Mouse (Mus musculus) limb, embryonic 14.5 days (tissue): ENCODE measurements around the gene Tnrc6b. TPM values are rescaled to one million over a fixed set of nuclear protein-coding genes. Genes with fewer than 3 reads are reported as not detected.
"Not testable (repeated sequence)": the region's sequence is repeated elsewhere in the genome, so short reads cannot be mapped to it uniquely, and the experiment has no call there.

Experiments
- ATAC-seq: fragments of 200-750 bp; cut with Nextera tagmentation; 2 replicates; pipeline ENCODE4 v1.8.0; 2017; ENCODE audit warnings: low read depth, moderate number of reproducible peaks, moderate TSS enrichment; ENCODE audit not compliant: low FRiP score
- DNase-seq: peaks from one replicate; pipeline ENCODE4 v3.0.0-alpha.2; 2015; ENCODE audit warnings: low spot score
- H3K27ac ChIP-seq: fragments of 300-500 bp; sonication (generic); replicated peaks from 2 replicates; pipeline ENCODE4 v1.5.1; 2014; ENCODE audit warnings: low read depth, mild to moderate bottlenecking, low read length, moderate library complexity, mixed read lengths
- H3K27me3 ChIP-seq: fragments of 300-500 bp; sonication (generic); 2 replicates; pipeline ENCODE4 v1.6.1; 2014; ENCODE audit warnings: low read length, mixed read lengths; ENCODE audit not compliant: control insufficient read depth, insufficient read depth
- H3K36me3 ChIP-seq: fragments of 300-500 bp; sonication (generic); 2 replicates; pipeline ENCODE4 v1.6.1; 2014; ENCODE audit warnings: mild to moderate bottlenecking, low read length, moderate library complexity, mixed read lengths; ENCODE audit not compliant: control insufficient read depth, insufficient read depth
- H3K4me1 ChIP-seq: fragments of 300-500 bp; sonication (generic); 2 replicates; pipeline ENCODE4 v1.6.1; 2014; ENCODE audit warnings: antibody characterized with exemption, low read length, mixed read lengths; ENCODE audit not compliant: control insufficient read depth, insufficient read depth
- H3K4me2 ChIP-seq: fragments of 300-500 bp; sonication (generic); replicated peaks from 2 replicates; pipeline ENCODE4 v1.6.1; 2014; ENCODE audit warnings: low read depth, mild to moderate bottlenecking, low read length, moderate library complexity; ENCODE audit not compliant: severe bottlenecking
- H3K4me3 ChIP-seq: fragments of 300-500 bp; sonication (generic); replicated peaks from 2 replicates; pipeline ENCODE4 v1.5.1; 2014; ENCODE audit warnings: low read length
- H3K9ac ChIP-seq: fragments of 300-500 bp; sonication (generic); 2 replicates; pipeline ENCODE4 v1.6.1; 2014; ENCODE audit warnings: mild to moderate bottlenecking, low read depth, low read length, moderate library complexity; ENCODE audit not compliant: severe bottlenecking
- H3K9me3 ChIP-seq: fragments of 300-500 bp; sonication (generic); 2 replicates; pipeline ENCODE4 v1.6.1; 2016; ENCODE audit warnings: low read length; ENCODE audit not compliant: control insufficient read depth
- POLR2A ChIP-seq: fragments of 200-500 bp; IDR thresholded peaks from 2 replicates; pipeline ENCODE4 v1.8.0; 2012; ENCODE audit warnings: inconsistent platforms, mild to moderate bottlenecking, moderate library complexity, borderline replicate concordance; ENCODE audit not compliant: insufficient read depth, insufficient read length; ENCODE audit errors: extremely low read depth
- WGBS: fragments of 180-500 bp; shearing (Covaris S2); extraction: QIAGEN DNeasy Blood & Tissue Kit; methylation state at CpG from one replicate; pipeline ENCODE4 v1.1.7; 2014; 5-methylcytosine and 5-hydroxymethylcytosine counted together
- polyA plus RNA-seq, 2 experiments: library from polyadenylated mRNA; depleted of rRNA in 1 of 2; stranded (reverse) in 1 of 2; unstranded in 1 of 2; fragments of >200 nt; fragmentation: Nextera tagmentation in 1 of 2; extraction: Ambion mirVana in 1 of 2; gene quantifications; 2 replicates each; pipeline versions ENCODE4 v1.2.1 to v1.2.3; 2012 to 2014

Tnrc6b gene
- polyA plus RNA-seq, 2 experiments, result 12.5 to 15.8 TPM

GRCm38 (mm10) chr15:80899806-80900205 lies 188.7 kb downstream of the Tnrc6b start:
- no peak for ATAC-seq
- H3K36me3 ChIP-seq, result peaks cover 95% of the 10 kb centered on the region
- H3K9me3 ChIP-seq, result no peaks in the 10 kb centered on the region
- H3K4me1 ChIP-seq, result no peaks in the 10 kb centered on the region
- no peak for TF ChIP-seq POLR2A
- no peak overlapping the region for H3K9ac ChIP-seq
- 90% methylated on average over 2 of the region's 2 CpGs for WGBS
- H3K4me2 ChIP-seq, result no peak overlapping the region
- H3K27me3 ChIP-seq, result no peaks in the 10 kb centered on the region
- no peak overlapping the region for H3K27ac ChIP-seq
- H3K4me3 ChIP-seq, result no peak overlapping the region
- DNase-seq, result no peak

- Histone ChIP-seq H3K27me3 (no peaks in the 10 kb centered on the region), H3K27ac (no peak overlapping the region), H3K4me2 (no peak overlapping the region), H3K4me3 (no peak overlapping the region), H3K9ac (no peak overlapping the region), H3K4me1 (no peaks in the 10 kb centered on the region), H3K9me3 (no peaks in the 10 kb centered on the region), H3K36me3 (peaks cover 94% of the 10 kb centered on the region)
- 93% methylated on average over 6 of the region's 6 CpGs for WGBS
- ATAC-seq (no peak), DNase-seq (no peak)
- TF ChIP-seq POLR2A, result no peak
Measured at GRCm38 (mm10) chr15:80901806-80902513, 190.8 kb downstream of the Tnrc6b start.

DNA sequence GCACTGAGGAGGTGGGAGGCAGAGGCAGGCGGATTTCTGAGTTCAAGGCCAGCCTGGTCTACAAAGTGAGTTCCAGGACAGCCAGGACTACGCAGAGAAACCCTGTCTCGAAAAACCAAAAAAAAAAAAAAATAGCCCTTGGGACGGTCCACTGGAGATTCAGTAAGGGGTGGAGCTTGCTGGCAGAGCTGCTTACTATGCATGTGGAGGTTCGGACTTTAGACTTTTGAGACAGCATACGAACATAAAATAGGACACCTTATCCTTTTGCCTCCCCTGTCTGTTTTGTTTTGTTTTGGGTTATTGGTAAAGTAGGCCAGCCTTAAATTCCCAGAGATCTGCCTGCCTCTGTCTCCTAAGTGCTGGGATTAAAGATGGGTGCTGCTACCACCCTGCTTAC lies 193.7 kb downstream of the Tnrc6b start:
- H3K36me3 ChIP-seq, result peaks cover 84% of the 10 kb centered on the region
- not testable (repeated sequence) for H3K27ac ChIP-seq, H3K4me2 ChIP-seq, ATAC-seq, H3K4me3 ChIP-seq, H3K9me3 ChIP-seq, DNase-seq, H3K9ac ChIP-seq, H3K27me3 ChIP-seq, H3K4me1 ChIP-seq
- WGBS, result 97% methylated on average over 6 of the region's 6 CpGs

DNA sequence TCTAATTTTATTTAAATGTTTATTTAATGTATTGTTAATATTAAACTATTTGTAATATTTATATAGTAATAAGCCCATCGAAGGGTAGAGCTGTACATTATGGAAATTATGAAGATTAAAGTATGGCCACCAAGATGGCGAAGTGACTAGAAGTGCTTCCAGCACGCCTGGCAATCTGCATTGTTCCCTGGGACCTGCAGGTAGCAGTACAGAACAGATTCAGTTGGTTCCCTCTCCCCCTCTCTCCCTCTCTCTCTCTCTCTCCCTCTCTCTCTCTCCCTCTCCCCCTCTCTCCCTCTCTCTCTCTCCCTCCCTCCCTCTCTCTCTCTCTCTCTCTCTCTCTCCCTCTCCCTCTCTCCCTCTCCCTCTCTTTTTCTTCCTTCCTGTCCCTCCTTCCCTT lies 199.1 kb downstream of the Tnrc6b start:
- no peak for ATAC-seq
- H3K36me3 ChIP-seq, result peaks cover 79% of the 10 kb centered on the region
- no peak overlapping the region for H3K4me3 ChIP-seq

GRCm38 (mm10) chr15:80910790-80911531 lies 199.8 kb downstream of the Tnrc6b start:
- no peak for TF ChIP-seq POLR2A
- WGBS, result 91% methylated on average over 4 of the region's 4 CpGs
- no peak overlapping the region for H3K27ac ChIP-seq

More for the DNA sequence above, 199.1 kb downstream of the Tnrc6b start:
- Histone ChIP-seq H3K27ac (no peak overlapping the region), H3K4me2 (no peak overlapping the region), H3K4me1 (no peaks in the 10 kb centered on the region), H3K9ac (no peak overlapping the region), H3K27me3 (no peaks in the 10 kb centered on the region), H3K9me3 (no peaks in the 10 kb centered on the region)
- 96% methylated on average over 3 of the region's 3 CpGs for WGBS
- no peak for DNase-seq
- TF ChIP-seq POLR2A, result no peak

More at GRCm38 (mm10) chr15:80910790-80911531, 199.8 kb downstream of the Tnrc6b start:
- DNase-seq (no peak), ATAC-seq (no peak)
- Histone ChIP-seq H3K9ac (no peak overlapping the region), H3K4me2 (no peak overlapping the region), H3K9me3 (no peaks in the 10 kb centered on the region), H3K4me3 (no peak overlapping the region), H3K27me3 (no peaks in the 10 kb centered on the region), H3K36me3 (peaks cover 78% of the 10 kb centered on the region), H3K4me1 (no peaks in the 10 kb centered on the region)
